Mouse (Mus musculus) forebrain, embryonic 14.5 days (tissue): ENCODE results near the gene Rcan2. TPM values are rescaled to one million over a fixed set of nuclear protein-coding genes. Genes with fewer than 3 reads are reported as not detected.

ENCODE experiments used
- ATAC-seq: fragments of 200-750 bp; cut with Nextera tagmentation; 2 replicates; pipeline ENCODE4 v1.8.0; 2017; ENCODE audit warnings: mild to moderate bottlenecking, moderate library complexity
- DNase-seq: peaks from one replicate; pipeline ENCODE4 v3.0.0-alpha.2; 2015; ENCODE audit warnings: low spot score
- H3K27ac ChIP-seq: fragments of 300-500 bp; sonication (generic); 2 replicates; pipeline ENCODE4 v1.5.1; 2014; ENCODE audit warnings: low read depth, mild to moderate bottlenecking, control low read depth, low read length, moderate library complexity
- H3K27me3 ChIP-seq: fragments of 300-500 bp; sonication (generic); replicated peaks from 2 replicates; pipeline ENCODE4 v1.6.1; 2014; ENCODE audit warnings: low read length, control low read depth, mixed read lengths; ENCODE audit not compliant: control insufficient read depth, insufficient read depth
- H3K36me3 ChIP-seq: fragments of 300-500 bp; sonication (generic); 2 replicates; pipeline ENCODE4 v1.6.1; 2014; ENCODE audit warnings: low read length, control low read depth; ENCODE audit not compliant: control insufficient read depth, insufficient read depth
- H3K4me1 ChIP-seq: fragments of 300-500 bp; sonication (generic); 2 replicates; pipeline ENCODE4 v1.6.1; 2014; ENCODE audit warnings: antibody characterized with exemption, low read length, control low read depth; ENCODE audit not compliant: control insufficient read depth, insufficient read depth
- H3K4me2 ChIP-seq: fragments of 300-500 bp; sonication (generic); 2 replicates; pipeline ENCODE4 v1.6.1; 2014; ENCODE audit warnings: mild to moderate bottlenecking, control low read depth, low read length
- H3K4me3 ChIP-seq: fragments of 300-500 bp; sonication (generic); 2 replicates; pipeline ENCODE4 v1.5.1; 2014; ENCODE audit warnings: low read depth, low read length, control low read depth
- H3K9ac ChIP-seq: fragments of 300-500 bp; sonication (generic); 2 replicates; pipeline ENCODE4 v1.6.1; 2014; ENCODE audit warnings: mild to moderate bottlenecking, low read length, control low read depth, moderate library complexity
- H3K9me3 ChIP-seq: fragments of 300-500 bp; sonication (generic); replicated peaks from 2 replicates; pipeline ENCODE4 v1.6.1; 2016; ENCODE audit warnings: low read length, control low read depth, mixed read lengths; ENCODE audit not compliant: control insufficient read depth
- WGBS: fragments of 180-500 bp; shearing (Covaris S2); extraction: QIAGEN DNeasy Blood & Tissue Kit; methylation state at CpG from one replicate; pipeline ENCODE4 v1.1.7; 2014; 5-methylcytosine and 5-hydroxymethylcytosine counted together
- polyA plus RNA-seq: library from polyadenylated mRNA; unstranded; fragments of >200 nt; fragmentation: Nextera tagmentation; extraction: Ambion mirVana; gene quantifications from 2 replicates; pipeline ENCODE4 v1.2.1, GENCODE M21; 2014

Gene Rcan2
- polyA plus RNA-seq, 1 experiment from 2014 or later, result 20.2 TPM

DNA sequence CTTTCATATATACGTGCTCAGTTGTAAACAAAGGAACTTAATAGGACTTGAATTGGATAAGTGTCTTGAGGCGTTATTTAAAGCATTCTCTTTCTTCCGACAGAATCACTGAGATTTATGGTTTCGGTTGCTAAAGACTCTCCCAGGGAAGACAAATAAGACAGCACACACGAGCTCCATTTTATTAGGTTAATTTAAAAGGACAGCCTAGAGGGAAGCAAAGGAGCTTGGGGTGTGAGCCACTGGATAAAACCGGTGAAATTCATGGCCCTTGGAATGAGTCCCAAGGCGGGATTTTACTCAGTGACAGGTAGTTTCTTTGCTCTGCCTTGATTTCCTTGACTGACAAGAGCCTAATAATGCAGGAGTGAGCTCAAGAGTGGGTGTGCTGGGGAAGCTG, 85.1 kb downstream of the Rcan2 start:
- Histone ChIP-seq H3K27me3 (no peaks in the 10 kb centered on the region), H3K4me3 (no peak overlapping the region), H3K27ac (no peak overlapping the region), H3K4me1 (no peaks in the 10 kb centered on the region), H3K4me2 (no peak overlapping the region), H3K36me3 (no peaks in the 10 kb centered on the region), H3K9ac (no peak overlapping the region), H3K9me3 (no peaks in the 10 kb centered on the region)
- ATAC-seq, result no peak
- no peak for DNase-seq
- WGBS, result 77% methylated on average over 7 of the region's 7 CpGs

DNA sequence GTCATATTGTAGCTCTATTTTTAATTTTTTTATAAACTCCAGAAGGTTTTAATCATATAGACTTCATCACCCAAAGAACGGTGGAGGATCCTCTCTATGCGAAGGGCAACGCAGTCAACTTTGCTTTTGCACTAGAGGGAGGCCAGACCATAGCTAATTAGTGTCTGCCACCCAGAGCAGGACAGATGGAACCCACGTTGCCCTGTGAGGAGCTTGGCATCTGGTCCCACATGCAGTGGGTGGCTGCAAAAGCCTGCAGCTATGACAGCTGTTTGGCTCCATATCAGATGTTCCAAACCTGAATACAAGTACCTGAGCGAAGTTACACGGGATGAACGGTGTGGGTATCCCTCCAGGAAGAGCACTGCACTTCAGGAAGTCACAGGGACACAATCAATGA, 86.8 kb downstream of the Rcan2 start:
- Histone ChIP-seq H3K9me3 (no peaks in the 10 kb centered on the region), H3K4me1 (no peaks in the 10 kb centered on the region), H3K4me2 (no peak overlapping the region), H3K27ac (no peak overlapping the region), H3K4me3 (no peak overlapping the region), H3K9ac (no peak overlapping the region), H3K36me3 (no peaks in the 10 kb centered on the region), H3K27me3 (no peaks in the 10 kb centered on the region)
- DNase-seq, result no peak
- 76% methylated on average over 7 of the region's 7 CpGs for WGBS
- no peak for ATAC-seq

DNA sequence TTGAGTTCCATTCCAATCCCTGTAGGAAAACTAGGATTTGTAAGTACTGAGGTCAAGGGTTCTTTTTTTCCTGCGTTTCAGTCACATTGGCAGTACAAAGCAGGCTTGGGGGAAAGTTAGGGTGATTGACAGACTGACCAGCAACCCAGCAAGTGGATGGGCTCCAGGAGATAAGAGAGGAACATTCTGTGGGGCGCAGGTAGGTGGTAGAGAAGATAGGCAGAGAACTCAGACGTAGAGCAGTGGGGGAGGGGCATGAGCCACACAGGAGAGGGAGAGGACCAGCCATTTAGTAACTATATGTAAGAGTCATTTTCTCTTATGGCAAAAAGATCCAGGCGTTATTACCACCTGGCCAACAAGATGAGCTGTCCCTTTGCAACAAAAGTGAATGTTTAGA, 96.2 kb downstream of the Rcan2 start:
- Histone ChIP-seq H3K9me3 (no peaks in the 10 kb centered on the region), H3K4me2 (no peak overlapping the region), H3K27ac (no peak overlapping the region), H3K4me3 (no peak overlapping the region), H3K27me3 (no peaks in the 10 kb centered on the region), H3K4me1 (no peaks in the 10 kb centered on the region), H3K9ac (no peak overlapping the region), H3K36me3 (no peaks in the 10 kb centered on the region)
- 84% methylated on average over 4 of the region's 4 CpGs for WGBS
- DNase-seq (no peak), ATAC-seq (no peak)

DNA sequence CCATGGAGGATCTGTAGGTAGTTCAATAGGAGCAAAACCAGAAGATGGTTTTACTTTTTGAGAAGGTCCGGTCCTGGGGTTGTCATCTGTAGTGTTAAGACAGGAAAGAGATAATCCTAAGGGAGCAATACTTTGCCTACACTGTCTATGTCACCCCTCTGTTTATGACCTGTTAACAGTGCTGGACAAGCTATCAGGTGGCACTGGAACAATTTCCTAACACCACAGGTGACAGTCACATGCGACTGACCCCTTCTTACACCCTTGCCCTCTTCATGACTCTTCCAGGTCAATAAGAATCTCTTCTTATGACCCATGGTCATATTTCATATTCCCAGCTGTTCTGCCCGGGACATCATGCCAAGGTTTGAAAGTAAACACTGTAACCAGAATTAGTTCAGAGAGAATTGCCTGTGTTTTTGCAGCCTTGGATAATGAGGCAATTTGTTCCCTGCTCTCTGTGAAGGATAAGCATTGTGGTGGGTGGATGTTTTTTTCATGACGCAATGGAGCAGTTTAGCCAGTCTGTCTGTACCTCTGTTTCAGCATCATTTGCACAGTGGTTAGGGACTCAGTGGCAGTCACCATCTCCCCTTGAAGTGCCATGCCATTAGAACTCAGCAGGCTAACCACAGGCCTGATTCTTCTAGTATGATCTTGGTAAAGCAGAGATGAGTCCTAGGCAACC, 98.4 kb downstream of the Rcan2 start:
- H3K9ac ChIP-seq, result no peak overlapping the region
- H3K36me3 ChIP-seq, result no peaks in the 10 kb centered on the region
- H3K27ac ChIP-seq, result no peak overlapping the region
- no peak for DNase-seq
- H3K4me1 ChIP-seq, result no peaks in the 10 kb centered on the region
- H3K4me3 ChIP-seq, result no peak overlapping the region
- H3K9me3 ChIP-seq, result no peaks in the 10 kb centered on the region
- ATAC-seq, result no peak
- no peak overlapping the region for H3K4me2 ChIP-seq
- H3K27me3 ChIP-seq, result no peaks in the 10 kb centered on the region
- 92% methylated on average over 4 of the region's 4 CpGs for WGBS

DNA sequence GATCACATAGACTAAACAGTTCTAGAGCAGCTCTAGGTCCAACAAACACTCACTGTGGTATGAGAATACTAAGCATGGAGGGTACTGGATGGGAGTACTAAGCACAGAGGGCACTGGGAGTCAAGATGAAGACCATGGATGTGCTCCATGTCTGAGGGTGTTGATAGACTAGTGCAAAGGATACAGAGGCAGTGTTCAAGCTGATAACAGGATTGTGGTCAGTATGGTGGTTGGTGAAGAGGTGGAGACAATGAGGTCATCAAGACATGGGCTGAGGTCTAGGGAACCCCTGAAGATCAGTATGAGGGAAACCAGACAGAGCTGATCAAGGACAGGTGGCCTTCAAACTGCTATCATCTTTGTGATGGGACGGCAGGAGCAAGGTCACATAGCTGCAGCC, 99.0 kb downstream of the Rcan2 start:
- no peak for DNase-seq
- Histone ChIP-seq H3K27me3 (no peaks in the 10 kb centered on the region), H3K36me3 (no peaks in the 10 kb centered on the region), H3K9me3 (no peaks in the 10 kb centered on the region), H3K27ac (no peak overlapping the region), H3K4me2 (no peak overlapping the region), H3K4me3 (no peak overlapping the region), H3K9ac (no peak overlapping the region), H3K4me1 (no peaks in the 10 kb centered on the region)
- ATAC-seq, result no peak
- 86% methylated on average over 1 of the region's 1 CpGs for WGBS

DNA sequence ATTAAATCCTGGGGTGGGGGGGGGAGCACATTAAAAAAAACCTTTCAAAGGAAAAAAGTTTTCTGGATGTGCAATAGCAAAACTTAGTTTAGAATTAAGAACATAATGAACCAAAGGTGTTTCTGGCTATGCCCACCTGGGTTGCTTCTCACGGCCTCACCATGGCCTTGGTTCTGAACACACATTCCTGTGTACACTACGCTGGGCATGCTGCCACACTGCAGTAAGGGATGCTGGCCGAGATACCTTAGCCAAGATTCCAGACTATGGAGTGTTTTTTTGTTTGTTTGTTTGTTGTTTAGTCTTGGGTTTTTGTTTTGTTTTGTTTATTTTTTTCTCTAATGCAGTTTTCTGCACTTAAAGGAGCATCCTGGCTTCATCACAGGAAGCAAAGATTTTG, 100.3 kb downstream of the Rcan2 start:
- H3K4me2 ChIP-seq, result no peak overlapping the region
- WGBS, result 80% methylated on average over 3 of the region's 3 CpGs
- no peak overlapping the region for H3K4me3 ChIP-seq
- no peaks in the 10 kb centered on the region for H3K9me3 ChIP-seq
- H3K9ac ChIP-seq, result no peak overlapping the region
- H3K36me3 ChIP-seq, result no peaks in the 10 kb centered on the region
- DNase-seq (no peak), ATAC-seq (no peak)
- no peaks in the 10 kb centered on the region for H3K4me1 ChIP-seq
- H3K27me3 ChIP-seq, result no peaks in the 10 kb centered on the region
- H3K27ac ChIP-seq, result no peak overlapping the region

DNA sequence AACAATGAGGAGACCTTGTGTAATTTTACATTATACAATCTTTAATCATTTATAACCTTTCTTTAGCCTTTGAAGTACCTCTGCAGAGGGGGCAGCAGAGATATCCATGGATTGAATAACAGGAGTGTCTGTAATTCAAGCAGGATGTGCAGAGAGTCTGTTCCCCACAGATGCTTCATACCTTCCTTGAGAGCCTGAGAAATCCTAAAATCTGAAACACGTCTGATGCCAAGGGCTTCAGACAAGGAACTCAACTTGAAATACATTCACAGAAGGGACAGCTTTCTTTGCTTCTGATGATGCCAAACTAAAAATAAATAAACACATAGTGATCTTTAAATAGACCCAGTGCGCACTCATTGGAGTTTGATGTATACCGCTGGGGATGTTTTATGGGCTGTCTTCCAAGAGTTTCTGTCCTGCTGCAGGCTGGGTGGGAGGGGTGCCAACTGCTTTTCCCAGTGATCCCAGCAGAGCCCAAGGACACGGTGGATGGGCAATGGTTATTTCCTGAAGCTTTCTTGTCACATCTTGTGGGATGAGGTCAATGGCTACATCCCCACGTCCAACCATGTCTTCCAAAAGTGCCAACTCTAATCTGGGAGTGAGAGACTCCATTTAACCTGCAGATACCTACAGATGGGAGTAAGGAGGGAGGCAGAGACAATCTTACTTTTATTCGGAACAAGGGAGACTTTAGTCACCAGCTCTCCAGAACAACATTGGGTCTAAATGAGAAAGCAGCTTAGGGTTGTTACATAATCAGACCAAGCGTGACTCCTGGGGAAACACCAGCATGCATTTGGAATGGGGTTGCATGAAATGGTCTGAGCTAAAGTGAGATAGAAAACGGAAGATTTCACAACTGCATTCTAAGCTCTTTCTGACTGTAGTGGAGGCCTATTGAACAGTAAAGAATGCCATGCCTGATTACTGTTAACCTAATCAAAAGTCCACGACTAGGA, 102.9 kb downstream of the Rcan2 start:
- Histone ChIP-seq H3K36me3 (no peaks in the 10 kb centered on the region), H3K4me2 (no peak overlapping the region), H3K9ac (no peak overlapping the region), H3K9me3 (no peaks in the 10 kb centered on the region), H3K27me3 (no peaks in the 10 kb centered on the region), H3K4me1 (no peaks in the 10 kb centered on the region), H3K4me3 (no peak overlapping the region), H3K27ac (no peak overlapping the region)
- 79% methylated on average over 9 of the region's 9 CpGs for WGBS
- no peak for ATAC-seq
- DNase-seq, result no peak

DNA sequence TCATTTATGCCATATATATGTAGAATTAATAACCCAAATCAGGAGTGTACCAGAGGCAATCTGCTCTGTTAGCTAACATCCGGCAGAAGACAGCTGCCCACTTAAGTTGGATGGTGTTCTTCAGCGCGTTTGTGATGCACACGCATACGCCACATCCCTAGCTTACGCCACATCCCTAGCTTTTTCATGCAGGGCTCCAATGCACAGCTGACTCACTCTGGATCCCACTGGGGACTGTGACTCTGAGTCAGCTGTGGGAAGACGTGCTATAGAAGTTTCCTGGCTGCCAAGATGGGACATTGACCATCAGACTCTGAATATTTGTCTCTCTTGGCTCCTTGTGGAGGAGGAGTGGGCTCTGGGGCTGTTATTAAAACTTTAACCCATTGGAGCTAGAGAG, 103.7 kb downstream of the Rcan2 start:
- Histone ChIP-seq H3K9me3 (no peaks in the 10 kb centered on the region), H3K4me2 (no peak overlapping the region), H3K4me1 (no peaks in the 10 kb centered on the region), H3K27ac (no peak overlapping the region), H3K9ac (no peak overlapping the region), H3K4me3 (no peak overlapping the region), H3K36me3 (no peaks in the 10 kb centered on the region), H3K27me3 (no peaks in the 10 kb centered on the region)
- 91% methylated on average over 7 of the region's 7 CpGs for WGBS
- ATAC-seq (no peak), DNase-seq (no peak)

DNA sequence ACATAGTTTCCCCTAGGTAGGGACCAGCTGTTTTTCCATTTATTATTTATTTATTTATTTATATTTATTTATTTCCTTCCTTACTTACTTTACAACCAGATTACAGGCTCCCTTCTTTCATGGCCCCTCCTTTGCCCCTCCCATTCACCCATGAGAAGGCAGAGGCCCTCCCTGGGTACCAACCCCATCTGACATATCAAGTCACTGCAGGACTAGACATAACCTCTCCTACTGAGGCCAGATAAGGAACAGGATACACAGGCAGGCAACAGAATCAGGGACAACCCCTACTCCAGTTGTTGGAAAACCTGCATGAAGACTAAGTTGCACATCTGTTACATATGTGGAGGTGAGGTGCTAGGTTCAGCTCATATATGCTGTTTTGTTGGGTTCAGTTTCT, 105.6 kb downstream of the Rcan2 start:
- no peak for ATAC-seq

More for the DNA sequence above, 105.6 kb downstream of the Rcan2 start:
- DNase-seq, result no peak
- Histone ChIP-seq H3K27me3 (no peaks in the 10 kb centered on the region), H3K4me1 (no peaks in the 10 kb centered on the region), H3K4me3 (no peak overlapping the region), H3K36me3 (no peaks in the 10 kb centered on the region), H3K9ac (no peak overlapping the region), H3K9me3 (no peaks in the 10 kb centered on the region), H3K4me2 (no peak overlapping the region), H3K27ac (no peak overlapping the region)
